Mouse (Mus musculus): ENCODE measurements around the gene Tpst1. TPM values are rescaled to one million over a fixed set of nuclear protein-coding genes. Genes with fewer than 3 reads are reported as not detected.

Tpst1 gene
- polyA plus RNA-seq, 1 experiment from 2014 or later: 50.0 TPM

DNA sequence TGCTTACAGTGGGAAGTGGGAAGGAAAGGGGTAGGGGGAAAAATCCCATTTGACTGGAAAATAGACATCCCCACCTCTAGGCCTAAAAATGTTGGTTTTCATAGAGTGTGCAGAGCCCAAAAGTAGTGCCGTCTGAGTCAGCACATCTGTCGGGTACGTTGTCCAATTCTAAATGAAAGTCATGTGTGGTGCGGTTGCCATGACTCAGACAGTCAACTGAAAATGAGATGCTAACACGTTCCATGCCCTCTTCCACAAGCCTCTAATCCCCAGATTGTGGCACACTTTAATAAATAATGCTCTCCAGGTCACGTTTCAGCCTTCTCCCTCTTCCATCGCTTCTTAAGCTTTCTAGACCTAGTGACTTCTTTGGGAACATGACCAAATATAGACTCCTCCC lies 43.7 kb downstream of the Tpst1 start:
- no peak overlapping the region for H3K4me3 ChIP-seq
- 90% methylated on average over 7 of the region's 7 CpGs for WGBS
- DNase-seq (ENCODE audit: low spot score): no peak
- H3K9me3 ChIP-seq: no peaks in the 10 kb centered on the region
- H3K27ac ChIP-seq: no peak overlapping the region
- 0 out of 2 replicates have a peak, but pooled peaks cover 8% of the 10 kb centered on the region for H3K4me1 ChIP-seq (replicated peaks)
- H3K27me3 ChIP-seq (ENCODE audit: insufficient read depth, poor library complexity, severe bottlenecking): no peaks in the 10 kb centered on the region
- peaks cover 40% of the 10 kb centered on the region for H3K36me3 ChIP-seq

DNA sequence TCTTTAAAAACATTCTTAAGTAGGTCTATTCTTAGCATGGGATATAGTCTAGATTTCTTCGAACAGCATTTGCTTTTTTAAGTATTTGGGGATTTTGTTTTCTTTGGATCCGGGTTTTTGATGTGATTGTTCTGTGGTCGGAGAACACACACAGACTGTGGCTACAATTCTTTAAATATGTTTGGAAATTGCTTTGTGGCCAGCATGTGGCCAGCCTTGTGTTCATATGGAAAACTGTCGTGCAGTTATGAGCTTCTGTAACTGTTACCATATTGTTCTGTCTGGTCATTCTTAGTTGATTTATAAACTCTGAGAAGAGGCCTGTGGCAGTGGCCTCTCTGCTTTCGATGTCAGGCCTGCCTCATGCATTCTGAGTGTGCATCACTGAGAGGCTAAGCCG lies 44.8 kb downstream of the Tpst1 start:
- Histone ChIP-seq H3K36me3 (peaks cover 40% of the 10 kb centered on the region), H3K27ac (no peak overlapping the region), H3K27me3 (ENCODE audit: insufficient read depth, poor library complexity, severe bottlenecking) (no peaks in the 10 kb centered on the region), H3K4me3 (no peak overlapping the region), H3K4me1 (replicated peaks) (0 out of 2 replicates have a peak, but pooled peaks cover 8% of the 10 kb centered on the region), H3K9me3 (no peaks in the 10 kb centered on the region)
- 92% methylated on average over 6 of the region's 6 CpGs for WGBS
- DNase-seq (ENCODE audit: low spot score): no peak

GRCm38 (mm10) chr5:130119236-130119635 lies 46.1 kb downstream of the Tpst1 start:
- H3K9me3 ChIP-seq: no peaks in the 10 kb centered on the region
- H3K4me3 ChIP-seq: no peak overlapping the region
- H3K27ac ChIP-seq: no peak overlapping the region
- peaks cover 38% of the 10 kb centered on the region for H3K36me3 ChIP-seq
- H3K27me3 ChIP-seq (ENCODE audit: insufficient read depth, poor library complexity, severe bottlenecking): no peaks in the 10 kb centered on the region
- no peak for DNase-seq (ENCODE audit: low spot score)
- 86% methylated on average over 3 of the region's 3 CpGs for WGBS
- H3K4me1 ChIP-seq (replicated peaks): 0 out of 2 replicates have a peak, but pooled peaks cover 8% of the 10 kb centered on the region

DNA sequence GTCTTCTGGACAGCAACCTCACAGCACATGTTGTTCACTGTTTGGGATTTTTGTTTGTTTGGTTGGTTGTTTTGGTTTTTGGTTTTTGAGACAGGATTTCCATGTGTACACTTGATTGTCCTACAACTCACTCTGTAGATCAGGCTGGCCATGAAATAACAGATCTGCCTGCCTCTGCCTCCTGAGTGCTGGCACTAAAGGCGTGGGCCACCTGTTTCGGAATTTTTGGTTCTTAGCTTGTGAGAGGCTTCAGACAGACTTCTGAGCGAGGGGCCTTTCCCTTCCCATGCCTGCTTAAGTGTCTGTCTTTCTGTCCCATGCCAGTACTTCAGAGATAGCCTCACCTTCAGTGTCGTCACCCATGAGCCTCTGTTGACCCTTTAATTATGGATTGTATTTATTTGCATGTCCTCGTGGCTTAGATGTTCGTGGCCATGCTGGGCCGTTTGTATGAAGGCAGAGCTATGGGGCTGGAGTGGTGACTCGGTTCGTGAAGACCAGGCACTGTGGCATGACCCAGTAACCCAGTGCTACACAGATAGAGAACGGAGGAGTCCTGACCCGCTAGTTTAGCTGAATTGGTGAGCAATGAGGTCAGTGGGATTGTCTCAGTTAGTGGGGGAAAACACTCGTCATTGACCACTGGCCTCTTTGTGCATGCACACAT lies 47.1 kb downstream of the Tpst1 start:
- 0 out of 2 replicates have a peak, but pooled peaks cover 8% of the 10 kb centered on the region for H3K4me1 ChIP-seq (replicated peaks)
- H3K36me3 ChIP-seq: peaks cover 29% of the 10 kb centered on the region
- H3K27me3 ChIP-seq (ENCODE audit: insufficient read depth, poor library complexity, severe bottlenecking): no peaks in the 10 kb centered on the region
- no peak overlapping the region for H3K27ac ChIP-seq
- no peaks in the 10 kb centered on the region for H3K9me3 ChIP-seq
- H3K4me3 ChIP-seq: no peak overlapping the region
- no peak for DNase-seq (ENCODE audit: low spot score)
- WGBS: 88% methylated on average over 12 of the region's 12 CpGs

GRCm38 (mm10) chr5:130120904-130121303 lies 47.8 kb downstream of the Tpst1 start:
- Histone ChIP-seq H3K36me3 (peaks cover 22% of the 10 kb centered on the region), H3K4me3 (no peak overlapping the region), H3K9me3 (no peaks in the 10 kb centered on the region), H3K27ac (no peak overlapping the region), H3K4me1 (replicated peaks) (0 out of 2 replicates have a peak, but pooled peaks cover 8% of the 10 kb centered on the region), H3K27me3 (ENCODE audit: insufficient read depth, poor library complexity, severe bottlenecking) (no peaks in the 10 kb centered on the region)
- 69% methylated on average over 6 of the region's 6 CpGs for WGBS
- peak; percentile 53 for DNase-seq (ENCODE audit: low spot score)

- DNase-seq (ENCODE audit: low spot score): no peak
- Histone ChIP-seq H3K4me1 (replicated peaks) (0 out of 2 replicates have a peak, but pooled peaks cover 8% of the 10 kb centered on the region), H3K9me3 (no peaks in the 10 kb centered on the region), H3K27me3 (ENCODE audit: insufficient read depth, poor library complexity, severe bottlenecking) (no peaks in the 10 kb centered on the region), H3K4me3 (no peak overlapping the region), H3K36me3 (peaks cover 9% of the 10 kb centered on the region; the same call in 1 of the 2 replicates), H3K27ac (no peak overlapping the region)
- WGBS: 92% methylated on average over 2 of the region's 2 CpGs
These were observed 49.2 kb downstream of the Tpst1 start for GRCm38 (mm10) chr5:130122355-130122754.

DNA sequence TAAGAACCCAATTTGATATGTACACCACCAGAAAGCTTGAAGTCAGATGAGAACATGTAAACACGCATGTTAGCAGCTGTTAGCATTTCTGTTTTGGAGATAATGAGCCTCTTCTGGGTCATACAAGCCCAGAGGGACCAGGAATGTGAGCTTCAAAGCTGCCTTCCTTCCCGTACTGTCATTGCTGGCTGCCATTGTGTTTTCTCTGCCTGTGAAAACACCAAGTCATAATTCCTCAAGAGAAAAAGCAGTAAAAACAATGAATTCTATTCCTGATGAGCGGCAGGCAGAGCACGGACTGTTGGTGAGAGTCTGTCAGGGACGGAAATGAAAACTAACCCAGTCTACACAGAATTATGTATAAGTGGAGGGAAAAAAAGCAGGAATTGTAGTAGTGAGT lies 51.1 kb downstream of the Tpst1 start:
- Histone ChIP-seq H3K9me3 (no peaks in the 10 kb centered on the region), H3K27me3 (ENCODE audit: insufficient read depth, poor library complexity, severe bottlenecking) (no peaks in the 10 kb centered on the region), H3K27ac (no peak overlapping the region), H3K36me3 (peaks cover 9% of the 10 kb centered on the region; the same call in 1 of the 2 replicates), H3K4me3 (no peak overlapping the region), H3K4me1 (replicated peaks) (0 out of 2 replicates have a peak, but pooled peaks cover 8% of the 10 kb centered on the region)
- DNase-seq (ENCODE audit: low spot score): no peak
- WGBS: 76% methylated on average over 5 of the region's 5 CpGs

- peaks cover 22% of the 10 kb centered on the region for H3K36me3 ChIP-seq
- H3K4me3 ChIP-seq: no peak overlapping the region
- no peak overlapping the region for H3K27ac ChIP-seq
- no peaks in the 10 kb centered on the region for H3K9me3 ChIP-seq
- H3K4me1 ChIP-seq (replicated peaks): no peaks in the 10 kb centered on the region
- peak; percentile 9 for DNase-seq (ENCODE audit: low spot score)
- WGBS: 68% methylated on average over 11 of the region's 11 CpGs
- no peaks in the 10 kb centered on the region for H3K27me3 ChIP-seq (ENCODE audit: insufficient read depth, poor library complexity, severe bottlenecking)
These were observed 55.8 kb downstream of the Tpst1 start for GRCm38 (mm10) chr5:130128686-130129523.

- no peaks in the 10 kb centered on the region for H3K9me3 ChIP-seq
- H3K27ac ChIP-seq: no peak overlapping the region
- H3K36me3 ChIP-seq: peaks cover 25% of the 10 kb centered on the region
- 90% methylated on average over 5 of the region's 5 CpGs for WGBS
- H3K4me1 ChIP-seq (replicated peaks): no peaks in the 10 kb centered on the region
- DNase-seq (ENCODE audit: low spot score): no peak
- H3K4me3 ChIP-seq: no peak overlapping the region
- no peaks in the 10 kb centered on the region for H3K27me3 ChIP-seq (ENCODE audit: insufficient read depth, poor library complexity, severe bottlenecking)
These were observed 56.3 kb downstream of the Tpst1 start for GRCm38 (mm10) chr5:130129524-130129793.

- no peak for DNase-seq (ENCODE audit: low spot score)
- no peaks in the 10 kb centered on the region for H3K4me1 ChIP-seq (replicated peaks)
- H3K36me3 ChIP-seq: peaks cover 28% of the 10 kb centered on the region
- 94% methylated on average over 13 of the region's 13 CpGs for WGBS
- H3K27ac ChIP-seq: no peak overlapping the region
- H3K4me3 ChIP-seq: no peak overlapping the region
- no peaks in the 10 kb centered on the region for H3K27me3 ChIP-seq (ENCODE audit: insufficient read depth, poor library complexity, severe bottlenecking)
- no peaks in the 10 kb centered on the region for H3K9me3 ChIP-seq
These were observed 63.5 kb downstream of the Tpst1 start for GRCm38 (mm10) chr5:130136597-130136996.

DNA sequence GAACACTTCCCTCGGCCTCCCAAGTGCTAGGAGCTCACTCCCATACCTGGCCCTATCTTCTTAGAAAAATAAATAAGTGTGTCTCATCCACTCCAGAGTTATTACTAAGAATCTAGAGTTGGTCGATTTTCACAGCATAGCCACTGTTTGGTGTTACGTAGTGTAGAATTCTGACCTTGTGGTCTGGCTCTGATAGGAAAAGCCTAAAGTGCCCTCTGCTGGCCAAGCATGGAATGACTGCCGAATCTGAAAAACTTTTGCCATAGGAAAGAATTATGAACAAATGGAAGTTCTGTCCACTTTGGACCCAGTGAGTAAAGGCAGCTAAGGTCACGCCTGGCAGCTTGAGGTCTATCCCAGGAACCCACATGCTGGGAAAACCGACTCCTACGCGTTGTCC lies 66.3 kb downstream of the Tpst1 start:
- no peak overlapping the region for H3K27ac ChIP-seq
- H3K4me1 ChIP-seq (replicated peaks): peaks cover 8% of the 10 kb centered on the region; the same call in 1 of the 2 replicates
- H3K9me3 ChIP-seq: no peaks in the 10 kb centered on the region
- WGBS: 34% methylated on average over 8 of the region's 8 CpGs
- H3K36me3 ChIP-seq: peaks cover 19% of the 10 kb centered on the region
- H3K27me3 ChIP-seq (ENCODE audit: insufficient read depth, poor library complexity, severe bottlenecking): peaks cover 8% of the 10 kb centered on the region; the same call in 1 of the 2 replicates
- peak; percentile 78 for DNase-seq (ENCODE audit: low spot score)
- no peak overlapping the region for H3K4me3 ChIP-seq

DNA sequence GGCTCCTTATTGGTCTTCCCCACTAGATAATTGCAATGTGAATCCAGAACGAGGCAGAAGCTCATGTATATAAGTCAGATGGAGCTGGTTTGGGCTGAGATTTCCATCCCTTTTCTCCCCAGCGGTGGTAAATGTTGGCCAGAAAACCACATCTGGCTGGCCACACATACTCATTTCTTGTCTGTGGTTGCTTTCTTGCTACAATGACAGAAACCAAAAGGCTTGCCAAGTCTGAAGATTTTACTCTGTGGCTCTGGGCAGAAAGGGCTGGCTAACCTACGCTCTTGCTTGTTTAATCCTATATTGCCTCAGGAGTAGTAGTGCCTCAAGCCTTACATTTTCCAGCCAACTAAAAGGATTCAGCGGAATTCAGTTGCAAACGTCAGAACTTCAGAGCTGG lies 68.0 kb downstream of the Tpst1 start:
- no peak for DNase-seq (ENCODE audit: low spot score)
- Histone ChIP-seq H3K9me3 (no peaks in the 10 kb centered on the region), H3K27ac (no peak overlapping the region), H3K36me3 (peaks cover 3% of the 10 kb centered on the region), H3K27me3 (ENCODE audit: insufficient read depth, poor library complexity, severe bottlenecking) (peaks cover 8% of the 10 kb centered on the region; the same call in 1 of the 2 replicates), H3K4me3 (no peak overlapping the region), H3K4me1 (replicated peaks) (peaks cover 24% of the 10 kb centered on the region)
- WGBS: 88% methylated on average over 5 of the region's 5 CpGs

- DNase-seq (ENCODE audit: low spot score): no peak
- Histone ChIP-seq H3K4me1 (replicated peaks) (peaks cover 24% of the 10 kb centered on the region), H3K27ac (no peak overlapping the region), H3K36me3 (no peaks in the 10 kb centered on the region), H3K27me3 (ENCODE audit: insufficient read depth, poor library complexity, severe bottlenecking) (peaks cover 8% of the 10 kb centered on the region; the same call in 1 of the 2 replicates), H3K4me3 (no peak overlapping the region), H3K9me3 (no peaks in the 10 kb centered on the region)
- WGBS: 69% methylated on average over 4 of the region's 4 CpGs
These were observed 68.9 kb downstream of the Tpst1 start for GRCm38 (mm10) chr5:130142041-130142440.

Measured in hindbrain, embryonic 10.5 days (tissue).